Mouse (Mus musculus): ENCODE results near the gene Dync1li1.
A peak's percentile ranks its signal among the peaks of the same experiment; 100 is the strongest.
"Not testable (repeated sequence)": the region's sequence is repeated elsewhere in the genome, so short reads cannot be mapped to it uniquely, and the experiment has no call there.

The Dync1li1 gene

GRCm38 (mm10) chr9:114678576-114678975 lies 10.0 kb upstream of the Dync1li1 start:
- DNase-seq, result no peak

GRCm38 (mm10) chr9:114679944-114680343 lies 8.6 kb upstream of the Dync1li1 start:
- DNase-seq, result peak; percentile 82 to 86

- peak; percentile 55 to 62 for DNase-seq
Observed at GRCm38 (mm10) chr9:114680531-114680930, 8.1 kb upstream of the Dync1li1 start.

GRCm38 (mm10) chr9:114682193-114682592 lies 6.4 kb upstream of the Dync1li1 start:
- DNase-seq, result no peak

- DNase-seq, result no peak
Observed at GRCm38 (mm10) chr9:114686245-114686644, 2.3 kb upstream of the Dync1li1 start.

GRCm38 (mm10) chr9:114687639-114688038 lies 951 bp upstream of the Dync1li1 start:
- no peak for DNase-seq

- peak in 1 of 2 experiments; percentile 64 for DNase-seq
Observed at GRCm38 (mm10) chr9:114688953-114689407, 390 bp downstream of the Dync1li1 start.

GRCm38 (mm10) chr9:114690119-114690601 lies 1.6 kb downstream of the Dync1li1 start:
- no peak for DNase-seq

- DNase-seq, result no peak
Observed at GRCm38 (mm10) chr9:114691112-114691511, 2.5 kb downstream of the Dync1li1 start.

- not testable (repeated sequence) for DNase-seq
Observed at GRCm38 (mm10) chr9:114695662-114696061, 7.1 kb downstream of the Dync1li1 start.

- DNase-seq, result no peak
Observed at GRCm38 (mm10) chr9:114697072-114697471, 8.5 kb downstream of the Dync1li1 start.

- no peak for DNase-seq
Observed at GRCm38 (mm10) chr9:114697926-114698325, 9.3 kb downstream of the Dync1li1 start.

- peak; percentile 35 to 45 for DNase-seq
Observed at GRCm38 (mm10) chr9:114699262-114699661, 10.7 kb downstream of the Dync1li1 start.

GRCm38 (mm10) chr9:114699882-114700665 lies 11.5 kb downstream of the Dync1li1 start:
- DNase-seq, result no peak

- DNase-seq, result no peak
Observed at GRCm38 (mm10) chr9:114701031-114701430, 12.4 kb downstream of the Dync1li1 start.

GRCm38 (mm10) chr9:114701921-114702320 lies 13.3 kb downstream of the Dync1li1 start:
- DNase-seq, result no peak

GRCm38 (mm10) chr9:114707805-114708204 lies 19.2 kb downstream of the Dync1li1 start:
- no peak for DNase-seq

GRCm38 (mm10) chr9:114710345-114710744 lies 21.8 kb downstream of the Dync1li1 start:
- DNase-seq, result peak; percentile 64 to 67

GRCm38 (mm10) chr9:114713481-114713880 lies 24.9 kb downstream of the Dync1li1 start:
- no peak for DNase-seq

GRCm38 (mm10) chr9:114716677-114717331 lies 28.2 kb downstream of the Dync1li1 start:
- no peak for DNase-seq

GRCm38 (mm10) chr9:114727315-114727714 lies 38.7 kb downstream of the Dync1li1 start:
- DNase-seq, result peak; percentile 75 to 88

GRCm38 (mm10) chr9:114728432-114728831 lies 39.8 kb downstream of the Dync1li1 start:
- DNase-seq, result not testable (repeated sequence)

- no peak for DNase-seq
Observed at GRCm38 (mm10) chr9:114729911-114730805, 41.6 kb downstream of the Dync1li1 start.

All from cerebellum, postnatal 10 days (tissue).